Mouse (Mus musculus): ENCODE data around the gene Cct7. TPM values are rescaled to one million over a fixed set of nuclear protein-coding genes. Genes with fewer than 3 reads are reported as not detected.
"Not testable (repeated sequence)": the region's sequence is repeated elsewhere in the genome, so short reads cannot be mapped to it uniquely, and the experiment has no call there.

Gene Cct7
- polyA plus RNA-seq, 2 experiments = 247 to 417 TPM

DNA sequence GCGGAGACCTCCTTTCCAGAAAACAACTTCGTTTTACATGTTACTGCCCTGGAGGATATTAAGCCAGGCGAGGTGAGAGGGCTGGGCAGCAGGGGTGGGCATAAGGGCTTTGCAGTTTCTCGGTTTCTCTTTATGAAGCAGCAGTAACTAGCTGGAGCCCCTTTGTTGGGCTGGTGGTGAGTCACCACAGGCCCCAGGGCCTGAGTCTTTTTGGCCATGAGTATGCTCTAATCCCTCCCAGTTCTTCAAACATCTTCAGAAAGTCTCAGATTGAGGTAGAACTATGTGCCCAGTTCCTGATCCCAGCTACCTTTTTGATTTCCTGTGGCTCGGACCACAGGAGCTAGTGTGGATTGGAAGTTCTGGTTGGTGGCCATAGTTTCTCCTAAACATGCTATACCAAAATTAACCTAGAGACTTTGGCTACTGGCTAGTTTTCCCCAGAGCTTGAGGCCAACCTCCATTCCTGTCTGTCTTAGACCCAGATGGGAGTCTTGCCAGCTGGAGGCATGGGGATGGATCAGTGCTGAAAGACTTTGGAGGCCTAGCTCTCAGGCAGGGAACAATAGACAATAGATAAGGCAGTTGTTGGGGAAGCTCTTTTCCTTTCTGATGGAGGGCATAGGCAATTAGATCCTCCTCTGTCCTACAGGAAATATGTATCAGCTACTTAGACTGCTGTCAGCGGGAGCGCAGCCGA is 6.9 kb upstream of the Cct7 start:
- no peak for ATAC-seq (ENCODE audit: low FRiP score, low read depth)
- Histone ChIP-seq H3K4me3 (replicated peaks; ENCODE audit: low read length) (no peak overlapping the region), H3K27ac (replicated peaks; ENCODE audit: low read depth, low read length) (no peak overlapping the region), H3K4me2 (replicated peaks; ENCODE audit: low read depth, low read length, severe bottlenecking) (no peak overlapping the region), H3K36me3 (ENCODE audit: control insufficient read depth, insufficient read depth, low read length) (peaks cover 75% of the 10 kb centered on the region), H3K9ac (ENCODE audit: low read depth, low read length, severe bottlenecking) (no peak overlapping the region), H3K27me3 (ENCODE audit: control insufficient read depth, insufficient read depth, low read length) (no peaks in the 10 kb centered on the region), H3K4me1 (ENCODE audit: control insufficient read depth, insufficient read depth, low read length) (no peaks in the 10 kb centered on the region), H3K9me3 (ENCODE audit: control insufficient read depth, low read length) (no peaks in the 10 kb centered on the region)
- 91% methylated on average over 8 of the region's 8 CpGs for WGBS
- no peak for TF ChIP-seq POLR2A (IDR thresholded peaks at IDR 0.05; ENCODE audit: borderline replicate concordance, extremely low read depth, insufficient read depth, insufficient read length)
- DNase-seq (ENCODE audit: low spot score) = no peak

DNA sequence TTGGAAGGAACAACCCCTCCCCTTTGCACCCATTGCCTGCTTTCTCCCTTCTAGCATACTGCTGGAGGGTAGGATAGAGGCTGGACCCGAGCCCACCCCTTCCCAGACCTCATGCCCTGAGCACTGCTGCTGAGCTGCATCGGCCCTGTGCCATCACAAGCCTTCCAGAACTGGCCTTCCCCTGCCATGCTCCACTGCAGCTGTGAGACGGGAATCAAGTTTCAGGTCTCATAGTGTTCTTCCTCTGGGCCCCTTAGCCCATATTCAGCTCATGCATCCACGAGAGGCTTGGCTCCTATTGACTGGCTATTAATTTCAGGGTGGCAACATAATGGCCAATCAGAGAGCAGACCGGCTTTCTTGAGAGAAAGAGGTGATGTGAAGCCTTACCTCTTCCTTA is 6.0 kb upstream of the Cct7 start:
- DNase-seq (ENCODE audit: low spot score) (no peak), ATAC-seq (ENCODE audit: low FRiP score, low read depth) (no peak)
- no peak overlapping the region for H3K9ac ChIP-seq (ENCODE audit: low read depth, low read length, severe bottlenecking)
- H3K4me1 ChIP-seq (ENCODE audit: control insufficient read depth, insufficient read depth, low read length) = no peaks in the 10 kb centered on the region
- H3K27ac ChIP-seq (replicated peaks; ENCODE audit: low read depth, low read length) = no peak overlapping the region
- H3K27me3 ChIP-seq (ENCODE audit: control insufficient read depth, insufficient read depth, low read length) = no peaks in the 10 kb centered on the region
- no peak overlapping the region for H3K4me3 ChIP-seq (replicated peaks; ENCODE audit: low read length)
- H3K9me3 ChIP-seq (ENCODE audit: control insufficient read depth, low read length) = no peaks in the 10 kb centered on the region
- H3K36me3 ChIP-seq (ENCODE audit: control insufficient read depth, insufficient read depth, low read length) = peaks cover 66% of the 10 kb centered on the region
- no peak overlapping the region for H3K4me2 ChIP-seq (replicated peaks; ENCODE audit: low read depth, low read length, severe bottlenecking)
- TF ChIP-seq POLR2A (IDR thresholded peaks at IDR 0.05; ENCODE audit: borderline replicate concordance, extremely low read depth, insufficient read depth, insufficient read length) = no peak
- WGBS = 77% methylated on average over 5 of the region's 5 CpGs

DNA sequence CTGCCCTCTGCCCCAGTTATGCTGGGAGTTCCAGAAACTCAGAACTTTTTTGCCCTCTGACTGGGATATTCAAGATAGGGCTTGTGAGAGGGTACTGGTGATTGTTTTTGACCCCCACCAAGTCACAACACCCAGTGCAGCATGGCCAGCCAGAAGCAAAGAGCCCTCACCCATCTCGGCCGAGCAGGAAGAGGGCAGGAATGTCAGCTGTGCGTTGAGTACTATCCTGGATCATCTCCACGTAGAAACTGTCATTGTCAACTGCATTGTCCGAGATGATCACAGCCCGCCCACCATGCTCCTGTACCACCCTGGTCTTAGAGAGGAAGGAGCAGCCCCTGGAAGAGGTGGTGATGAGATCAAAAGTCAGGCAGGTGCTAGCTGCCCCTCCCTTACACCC is 4.0 kb upstream of the Cct7 start:
- no peak overlapping the region for H3K4me2 ChIP-seq (replicated peaks; ENCODE audit: low read depth, low read length, severe bottlenecking)
- TF ChIP-seq POLR2A (IDR thresholded peaks at IDR 0.05; ENCODE audit: borderline replicate concordance, extremely low read depth, insufficient read depth, insufficient read length) = no peak

DNA sequence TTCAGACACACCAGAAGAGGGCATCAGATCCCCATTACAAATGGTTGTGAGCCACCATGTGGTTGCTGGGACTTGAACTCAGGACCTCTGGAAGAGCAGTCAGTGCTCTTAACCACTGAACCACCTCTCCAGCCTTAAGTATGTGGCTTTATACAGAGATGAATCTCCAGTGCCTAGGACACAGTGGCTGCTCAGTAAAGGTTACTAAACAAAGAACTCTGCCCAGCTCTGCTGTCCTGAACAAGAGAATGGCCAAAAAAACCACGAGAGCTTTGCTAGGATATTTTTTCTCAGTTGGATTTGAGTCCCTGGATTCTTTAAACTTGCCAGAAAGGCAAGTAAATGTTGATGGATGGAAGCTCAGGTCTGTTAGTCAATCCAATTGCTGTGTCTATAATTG is 1.2 kb upstream of the Cct7 start:
- ATAC-seq (ENCODE audit: low FRiP score, low read depth); DNase-seq (ENCODE audit: low spot score); H3K27ac ChIP-seq (replicated peaks; ENCODE audit: low read depth, low read length); H3K27me3 ChIP-seq (ENCODE audit: control insufficient read depth, insufficient read depth, low read length); H3K9me3 ChIP-seq (ENCODE audit: control insufficient read depth, low read length); H3K9ac ChIP-seq (ENCODE audit: low read depth, low read length, severe bottlenecking); H3K4me3 ChIP-seq (replicated peaks; ENCODE audit: low read length): not testable (repeated sequence)
- Histone ChIP-seq H3K36me3 (ENCODE audit: control insufficient read depth, insufficient read depth, low read length) (peaks cover 22% of the 10 kb centered on the region), H3K4me2 (replicated peaks; ENCODE audit: low read depth, low read length, severe bottlenecking) (peak overlapping the region; percentile 96), H3K4me1 (ENCODE audit: control insufficient read depth, insufficient read depth, low read length) (peaks cover 25% of the 10 kb centered on the region)
- 81% methylated on average over 1 of the region's 1 CpGs for WGBS

More for the DNA sequence above, 4.0 kb upstream of the Cct7 start:
- Histone ChIP-seq H3K9me3 (ENCODE audit: control insufficient read depth, low read length) (no peaks in the 10 kb centered on the region), H3K27me3 (ENCODE audit: control insufficient read depth, insufficient read depth, low read length) (no peaks in the 10 kb centered on the region), H3K4me3 (replicated peaks; ENCODE audit: low read length) (no peak overlapping the region), H3K9ac (ENCODE audit: low read depth, low read length, severe bottlenecking) (no peak overlapping the region), H3K27ac (replicated peaks; ENCODE audit: low read depth, low read length) (no peak overlapping the region), H3K4me1 (ENCODE audit: control insufficient read depth, insufficient read depth, low read length) (peaks cover 4% of the 10 kb centered on the region), H3K36me3 (ENCODE audit: control insufficient read depth, insufficient read depth, low read length) (peaks cover 46% of the 10 kb centered on the region)
- 91% methylated on average over 6 of the region's 6 CpGs for WGBS
- no peak for ATAC-seq (ENCODE audit: low FRiP score, low read depth)
- no peak for DNase-seq (ENCODE audit: low spot score)

DNA sequence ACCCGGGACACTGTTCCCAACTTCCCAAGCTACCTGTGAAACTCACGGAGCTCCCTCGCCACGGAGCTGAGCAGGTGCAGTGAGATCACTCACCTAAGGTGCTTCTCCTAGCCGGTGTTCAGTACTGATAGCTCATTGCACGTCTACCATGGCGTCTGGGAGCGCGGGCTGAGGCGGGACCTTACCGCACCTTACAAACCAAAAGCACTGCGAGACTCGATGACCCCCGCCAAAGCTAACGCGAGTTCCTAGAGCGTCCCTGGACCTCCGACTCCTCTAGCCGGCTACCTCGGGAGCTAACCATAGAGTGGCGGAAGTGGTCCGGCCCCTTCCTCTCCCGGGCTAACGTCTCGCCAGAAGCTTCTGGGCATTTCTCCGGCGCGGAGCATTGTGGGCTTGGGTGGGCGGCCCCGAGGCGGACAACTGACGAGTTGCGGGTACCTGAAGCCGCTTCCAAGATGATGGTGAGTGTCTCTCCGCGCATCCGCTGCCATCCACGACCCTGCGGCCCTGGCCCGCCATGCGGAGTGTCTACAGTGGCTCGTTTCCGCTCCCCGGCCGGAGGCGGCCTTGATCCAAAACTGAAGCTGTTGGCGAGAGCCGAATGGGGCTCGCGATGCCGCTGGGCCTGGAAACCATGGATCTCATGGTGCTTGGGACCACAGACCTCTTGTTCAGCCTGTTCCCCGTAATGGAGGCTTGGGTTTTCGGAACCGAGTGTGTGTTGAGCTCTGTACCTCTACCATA is 523 bp downstream of the Cct7 start, which contains the start of gene Pradc1:
Pradc1 (minus strand) TSS at position 307 of the 747 bp plus-strand sequence.
- H3K27ac ChIP-seq (replicated peaks; ENCODE audit: low read depth, low read length) = peak within 1 kb of the TSS; percentile 93
- H3K27me3 ChIP-seq (ENCODE audit: control insufficient read depth, insufficient read depth, low read length) = no peaks in the 10 kb centered on the region
- peak; percentile 99 for DNase-seq (ENCODE audit: low spot score)
- peaks cover 7% of the 10 kb centered on the region for H3K36me3 ChIP-seq (ENCODE audit: control insufficient read depth, insufficient read depth, low read length)
- peak within 1 kb of the TSS; percentile 80 for H3K4me3 ChIP-seq (replicated peaks; ENCODE audit: low read length)
- H3K4me2 ChIP-seq (replicated peaks; ENCODE audit: low read depth, low read length, severe bottlenecking) = peak within 1 kb of the TSS; percentile 96
- peak; percentile 94; the same call in 1 of the 2 replicates for TF ChIP-seq POLR2A (IDR thresholded peaks at IDR 0.05; ENCODE audit: borderline replicate concordance, extremely low read depth, insufficient read depth, insufficient read length)
- peaks cover 25% of the 10 kb centered on the region for H3K4me1 ChIP-seq (ENCODE audit: control insufficient read depth, insufficient read depth, low read length)
- H3K9me3 ChIP-seq (ENCODE audit: control insufficient read depth, low read length) = no peaks in the 10 kb centered on the region
- H3K9ac ChIP-seq (ENCODE audit: low read depth, low read length, severe bottlenecking) = peak within 1 kb of the TSS; percentile 84
- peak; percentile 91 for ATAC-seq (ENCODE audit: low FRiP score, low read depth)
- WGBS = under 1% methylated on average over 52 of the region's 54 CpGs

Measured in limb, embryonic 14.5 days (tissue).